ENCODE assay signal across 30 mouse cellular contexts in genomic region chr5:134973526-134973925, GRCm38 (mm10). TPM values are rescaled to one million over a fixed set of nuclear protein-coding genes. Genes with fewer than 3 reads are reported as not detected.
DNase-seq lines count a peak whose midpoint lies in the region; ATAC-seq and TF ChIP-seq lines count a peak whose summit lies in the region.
"Had no signal": no experiment of that assay in that cellular context is flagged by ENCODE, and none has a peak within 500 bp of the region (broad histone marks: within the 10 kb centered on the region; RNA-seq: fewer than 3 reads in every experiment).

No protein-coding gene starts in this region.

- peak overlapping the region; percentile 64; the same call in 1 of the 2 replicates for H3K27ac ChIP-seq in kidney, embryonic 15.5 days
- peak overlapping the region; percentile 84 for H3K27ac ChIP-seq in lung, embryonic 15.5 days
- H3K27ac ChIP-seq: embryonic facial prominence, embryonic 12.5 days; heart, adult 2 months; hindbrain, embryonic 12.5 days; neural tube, embryonic 15.5 days had no signal

- no peaks in the 10 kb centered on the region for H3K27me3 ChIP-seq in kidney, embryonic 15.5 days
- H3K27me3 ChIP-seq in lung, embryonic 15.5 days = no peaks in the 10 kb centered on the region
- no peaks in the 10 kb centered on the region for H3K27me3 ChIP-seq in G1E (ENCODE audit: insufficient read depth, low read length)
- H3K27me3 ChIP-seq: embryonic facial prominence, embryonic 12.5 days; neural tube, embryonic 15.5 days had no signal

- H3K4me2 ChIP-seq in kidney, embryonic 15.5 days = no peak overlapping the region
- H3K4me2 ChIP-seq in lung, embryonic 15.5 days = 0 out of 2 replicates have a peak overlapping the region, but pooled peaks have one; percentile 13
- H3K4me2 ChIP-seq: embryonic facial prominence, embryonic 12.5 days; hindbrain, embryonic 12.5 days; midbrain, embryonic 11.5 days; neural tube, embryonic 15.5 days had no signal

- WGBS in kidney, embryonic 15.5 days = 84% methylated on average over 7 of the region's 7 CpGs
- WGBS in lung, embryonic 15.5 days = 62% methylated on average over 7 of the region's 7 CpGs

- no peak overlapping the region for H3K4me3 ChIP-seq in kidney, embryonic 15.5 days (replicated peaks)
- H3K4me3 ChIP-seq in lung, embryonic 15.5 days = no peak overlapping the region
- H3K4me3 ChIP-seq in G1E (ENCODE audit: low read depth, low read length) = peak overlapping the region; percentile 45; the same call in 1 of the 2 replicates
- H3K4me3 ChIP-seq: embryonic facial prominence, embryonic 12.5 days; heart, adult 2 months; heart, embryonic 13.5 days; hindbrain, embryonic 12.5 days; neural tube, embryonic 15.5 days had no signal

- no peak for TF ChIP-seq CTCF in G1E (IDR thresholded peaks at IDR 0.05; ENCODE audit: low read depth, low read length)

- H3K4me1 ChIP-seq in kidney, embryonic 15.5 days = no peaks in the 10 kb centered on the region
- H3K4me1 ChIP-seq in lung, embryonic 15.5 days = peaks cover 23% of the 10 kb centered on the region
- H3K4me1 ChIP-seq in G1E (ENCODE audit: insufficient read depth, low read depth, low read length) = peaks cover 79% of the 10 kb centered on the region
- H3K4me1 ChIP-seq: embryonic facial prominence, embryonic 12.5 days; hindbrain, embryonic 12.5 days; neural tube, embryonic 15.5 days had no signal

- H3K9ac ChIP-seq in kidney, embryonic 15.5 days = no peak overlapping the region
- no peak overlapping the region for H3K9ac ChIP-seq in lung, embryonic 15.5 days
- H3K9ac ChIP-seq: embryonic facial prominence, embryonic 12.5 days; forebrain, postnatal 0 days; heart, embryonic 13.5 days; hindbrain, embryonic 12.5 days; neural tube, embryonic 15.5 days had no signal

- no peak for DNase-seq in kidney, adult 11 months
- DNase-seq in lung, postnatal 14 days = no peak
- no peak for DNase-seq in G1E (ENCODE audit: low spot score)
- no peak for DNase-seq in urinary bladder, postnatal 4 days (ENCODE audit: low spot score in 2 of 2)
- DNase-seq in spleen, postnatal 4 days (ENCODE audit: low spot score in 2 of 2) = no peak
- DNase-seq: cerebellum, adult 18-20 months; cerebellum, postnatal 14 days; forebrain, postnatal 0 days; gastrocnemius, postnatal 25 days; heart, adult 2 months; heart, postnatal 14 days; kidney, postnatal 10 days; right cerebral cortex, adult 18-20 months; right cerebral cortex, postnatal 4 days; thymus, adult 18-20 months; thymus, postnatal 36 days had no signal

- H3K9me3 ChIP-seq in kidney, embryonic 15.5 days (replicated peaks) = no peaks in the 10 kb centered on the region
- no peaks in the 10 kb centered on the region for H3K9me3 ChIP-seq in lung, embryonic 15.5 days
- H3K9me3 ChIP-seq in G1E (replicated peaks) = no peaks in the 10 kb centered on the region
- H3K9me3 ChIP-seq: embryonic facial prominence, embryonic 12.5 days; heart, embryonic 13.5 days; hindbrain, embryonic 12.5 days; neural tube, embryonic 15.5 days had no signal

- no peak for ATAC-seq in kidney, embryonic 15.5 days (replicated peaks; ENCODE audit: low FRiP score)
- 0 out of 2 replicates have a peak, but pooled peaks have one; percentile 15 for ATAC-seq in lung, embryonic 15.5 days (ENCODE audit: borderline replicate concordance, extremely low read depth, low FRiP score, low TSS enrichment)
- ATAC-seq in G1E (ENCODE audit: extremely low read depth, insufficient number of reproducible peaks, low FRiP score, poor library complexity, severe bottlenecking) = no peak
- ATAC-seq: CD4-positive, CD25-positive, alpha-beta regulatory T cell, adult 4 months; forebrain, postnatal 0 days had no signal

- no peaks in the 10 kb centered on the region for H3K36me3 ChIP-seq in kidney, embryonic 15.5 days
- no peaks in the 10 kb centered on the region for H3K36me3 ChIP-seq in lung, embryonic 15.5 days
- H3K36me3 ChIP-seq in G1E (replicated peaks) = no peaks in the 10 kb centered on the region
- H3K36me3 ChIP-seq: embryonic facial prominence, embryonic 12.5 days; heart, embryonic 13.5 days; hindbrain, embryonic 12.5 days; neural tube, embryonic 15.5 days had no signal

RNA-seq across cellular contexts. Expression of gene Cldn3, which starts 12.5 kb away (rescaled TPM):
- 52.9 and 56.3 TPM in 2 replicates for polyA plus RNA-seq in kidney, embryonic 15.5 days (2015; fragmentation: Nextera tagmentation; extraction: Ambion mirVana)
- 241 and 259 TPM in 2 replicates for polyA plus RNA-seq in lung, embryonic 15.5 days (2015; fragmentation: Nextera tagmentation; extraction: Ambion mirVana)
- total RNA-seq in G1E (2014; fragmentation: Nextera tagmentation) (not detected in 2 replicates), G1E (2017) (not detected in 2 replicates)
- polyA plus RNA-seq in G1E (2012) = 0.87 and 0.98 TPM in 2 replicates
- total RNA-seq: megakaryocyte progenitor cell, adult 5-6 weeks had no signal
- polyA plus RNA-seq: CD4-positive, CD25-positive, alpha-beta regulatory T cell, adult 4 months had no signal

RNA-seq across cellular contexts. Expression of gene Cldn4, which starts 26.8 kb away (rescaled TPM):
- 39.3 and 45.6 TPM in 2 replicates for polyA plus RNA-seq in kidney, embryonic 15.5 days (2015; fragmentation: Nextera tagmentation; extraction: Ambion mirVana)
- polyA plus RNA-seq in lung, embryonic 15.5 days (2015; fragmentation: Nextera tagmentation; extraction: Ambion mirVana) = 31.7 and 34.3 TPM in 2 replicates
- not detected in 2 replicates for total RNA-seq in G1E (2014; fragmentation: Nextera tagmentation)
- total RNA-seq in G1E (2017) = 0.06 and 0.22 TPM in 2 replicates
- not detected in 2 replicates for polyA plus RNA-seq in G1E (2012)
- total RNA-seq: adrenal gland, adult 18-20 months; forebrain, postnatal 0 days; gastrocnemius, postnatal 25 days; heart, adult 2 months; layer of hippocampus, adult 18-20 months; layer of hippocampus, postnatal 25 days; left cerebral cortex, postnatal 10 days; megakaryocyte progenitor cell, adult 5-6 weeks had no signal
- polyA plus RNA-seq: forebrain, postnatal 0 days; midbrain, postnatal 0 days had no signal

RNA-seq across cellular contexts. Expression of gene Abhd11, which starts 35.4 kb away (rescaled TPM):
- 69.1 and 71.6 TPM in 2 replicates for polyA plus RNA-seq in kidney, embryonic 15.5 days (2015; fragmentation: Nextera tagmentation; extraction: Ambion mirVana)
- polyA plus RNA-seq in lung, embryonic 15.5 days (2015; fragmentation: Nextera tagmentation; extraction: Ambion mirVana) = 66.7 and 66.9 TPM in 2 replicates
- total RNA-seq in G1E (2014; fragmentation: Nextera tagmentation) = 21.7 and 36.1 TPM in 2 replicates
- 37.2 and 45.1 TPM in 2 replicates for total RNA-seq in G1E (2017)
- 61.2 and 65.9 TPM in 2 replicates for polyA plus RNA-seq in G1E (2012)

RNA-seq across cellular contexts. Expression of gene Mettl27, which starts 41.4 kb away (rescaled TPM):
- polyA plus RNA-seq in kidney, embryonic 15.5 days (2015; fragmentation: Nextera tagmentation; extraction: Ambion mirVana) = 23.3 and 26.1 TPM in 2 replicates
- 24.7 TPM in 2 replicates for polyA plus RNA-seq in lung, embryonic 15.5 days (2015; fragmentation: Nextera tagmentation; extraction: Ambion mirVana)
- 10.3 and 11.7 TPM in 2 replicates for total RNA-seq in G1E (2014; fragmentation: Nextera tagmentation)
- 4.8 and 6.6 TPM in 2 replicates for total RNA-seq in G1E (2017)
- polyA plus RNA-seq in G1E (2012) = 4.6 and 5.6 TPM in 2 replicates

RNA-seq across cellular contexts. Expression of gene Stx1a, which starts 49.8 kb away (rescaled TPM):
- 12.1 and 13.8 TPM in 2 replicates for polyA plus RNA-seq in kidney, embryonic 15.5 days (2015; fragmentation: Nextera tagmentation; extraction: Ambion mirVana)
- polyA plus RNA-seq in lung, embryonic 15.5 days (2015; fragmentation: Nextera tagmentation; extraction: Ambion mirVana) = 11.9 and 13.2 TPM in 2 replicates
- 3.1 and 4.1 TPM in 2 replicates for total RNA-seq in G1E (2014; fragmentation: Nextera tagmentation)
- total RNA-seq in G1E (2017) = 2.9 and 3.3 TPM in 2 replicates
- polyA plus RNA-seq in G1E (2012) = 5.6 and 5.9 TPM in 2 replicates

Comparison
In these comparisons a context has a peak if more than half of its experiments do, and no peak if none do; other contexts are left out.
1. RNA of gene Cldn3, which starts 12.5 kb away (polyA plus RNA-seq): 241 to 259 TPM in lung, embryonic 15.5 days and 52.9 to 56.3 TPM in kidney, embryonic 15.5 days; 0.87 to 0.98 TPM in G1E; every median in the first group is over 10 times any median in the second.
2. RNA of gene Cldn4, which starts 26.8 kb away (polyA plus RNA-seq): 39.3 to 45.6 TPM in kidney, embryonic 15.5 days and 31.7 to 34.3 TPM in lung, embryonic 15.5 days; not detected in G1E; every median in the first group is over 10 times any median in the second.